In the genomic region with DNA sequence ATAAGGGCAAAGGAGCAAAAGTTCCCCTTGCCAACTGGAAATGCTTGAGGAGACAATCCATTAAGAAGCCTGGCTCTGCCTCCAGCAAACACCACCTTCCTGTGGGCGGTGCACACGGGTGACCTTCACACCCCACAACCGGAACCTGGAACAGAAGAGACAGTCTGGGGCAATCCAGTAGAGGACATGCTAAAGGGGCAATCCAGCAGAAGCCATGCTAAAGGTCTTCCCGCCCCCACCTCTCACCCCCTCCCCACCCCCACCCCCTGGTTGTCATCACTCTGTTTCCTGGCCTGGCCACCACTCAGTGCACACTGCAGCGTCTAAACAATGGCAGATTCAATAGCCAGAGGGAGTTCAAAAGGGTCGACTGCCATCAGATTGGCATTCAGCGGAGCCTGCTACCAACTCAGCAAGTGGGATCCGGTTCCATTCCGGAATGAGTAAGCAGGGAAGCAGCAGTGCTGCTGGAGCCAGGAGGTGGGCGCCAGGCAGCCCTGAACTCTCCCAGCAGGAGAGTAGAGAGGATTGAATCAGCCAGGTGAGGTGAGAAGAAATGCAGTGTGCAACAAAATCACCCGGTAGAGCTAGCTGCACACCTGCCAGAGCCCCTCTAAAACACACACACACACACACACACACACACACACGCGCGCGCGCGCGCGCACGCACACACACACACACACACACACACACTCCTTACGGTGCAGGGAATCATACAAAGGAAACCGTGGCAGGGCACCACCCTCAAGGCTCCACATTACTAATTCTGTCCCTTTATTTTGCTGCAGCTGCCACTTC, we compare ENCODE assay signal across 8 mouse cellular contexts.
DNase-seq lines count a peak whose midpoint lies in the region; ATAC-seq lines count a peak whose summit lies in the region.

No protein-coding gene starts in this region.

- peaks cover 5% of the 10 kb centered on the region for H3K27me3 ChIP-seq in embryonic facial prominence, embryonic 10.5 days (replicated peaks; ENCODE audit: low read depth, poor library complexity, severe bottlenecking)
- no peaks in the 10 kb centered on the region for H3K27me3 ChIP-seq in limb, embryonic 11.5 days (ENCODE audit: control insufficient read depth, insufficient read depth, low read length)
- H3K27me3 ChIP-seq in midbrain, embryonic 10.5 days (ENCODE audit: low read depth, poor library complexity, severe bottlenecking) = 0 out of 2 replicates have a peak, but pooled peaks cover 8% of the 10 kb centered on the region

- no peak overlapping the region for H3K9ac ChIP-seq in limb, embryonic 11.5 days (ENCODE audit: low read length)

- peak overlapping the region; percentile 35; the same call in 1 of the 2 replicates for H3K4me3 ChIP-seq in embryonic facial prominence, embryonic 10.5 days
- H3K4me3 ChIP-seq in limb, embryonic 11.5 days (ENCODE audit: low read depth, low read length) = no peak overlapping the region
- peak overlapping the region; percentile 22 for H3K4me3 ChIP-seq in midbrain, embryonic 10.5 days

- DNase-seq in R1 (ENCODE audit: low read depth, low spot score) = peak; percentile 90
- DNase-seq in embryonic facial prominence, embryonic 10.5 days (ENCODE audit: low spot score) = peak; percentile 59
- peak; percentile 16 for DNase-seq in heart, postnatal 4 days
- DNase-seq in limb, embryonic 11.5 days (ENCODE audit: low spot score) = peak; percentile 61
- peak; percentile 59 for DNase-seq in midbrain, embryonic 10.5 days (ENCODE audit: low spot score)
- DNase-seq in natural killer cell, adult 2 months (ENCODE audit: low spot score in 2 of 2) = no peak
- DNase-seq in thymus, postnatal 36 days = no peak
- DNase-seq in urinary bladder, postnatal 10 days (ENCODE audit: low spot score) = no peak

- 0 out of 2 replicates have a peak overlapping the region, but pooled peaks have one; percentile 22 for H3K4me2 ChIP-seq in limb, embryonic 11.5 days (ENCODE audit: low read depth, severe bottlenecking)

- H3K27ac ChIP-seq in embryonic facial prominence, embryonic 10.5 days (replicated peaks) = peak overlapping the region; percentile 74
- no peak overlapping the region; the same call in 1 of the 2 replicates for H3K27ac ChIP-seq in limb, embryonic 11.5 days (replicated peaks; ENCODE audit: low read depth, low read length)
- peak overlapping the region; percentile 70 for H3K27ac ChIP-seq in midbrain, embryonic 10.5 days (replicated peaks)

- 33% methylated on average over 22 of the region's 22 CpGs for WGBS in embryonic facial prominence, embryonic 10.5 days
- WGBS in limb, embryonic 11.5 days = 21% methylated on average over 22 of the region's 22 CpGs
- 36% methylated on average over 22 of the region's 22 CpGs for WGBS in midbrain, embryonic 10.5 days

- ATAC-seq in limb, embryonic 11.5 days (ENCODE audit: insufficient number of reproducible peaks, low FRiP score, low TSS enrichment, low read depth) = peak; percentile 65; the same call in 1 of the 2 replicates

- H3K9me3 ChIP-seq in embryonic facial prominence, embryonic 10.5 days = peaks cover 4% of the 10 kb centered on the region; the same call in 1 of the 2 replicates
- no peaks in the 10 kb centered on the region; the same call in 1 of the 2 replicates for H3K9me3 ChIP-seq in limb, embryonic 11.5 days (ENCODE audit: control insufficient read depth, low read length)
- H3K9me3 ChIP-seq in midbrain, embryonic 10.5 days (replicated peaks) = peaks cover 8% of the 10 kb centered on the region

- H3K4me1 ChIP-seq in embryonic facial prominence, embryonic 10.5 days = peaks cover 41% of the 10 kb centered on the region
- H3K4me1 ChIP-seq in limb, embryonic 11.5 days (ENCODE audit: control insufficient read depth, insufficient read depth, low read length) = peaks cover 16% of the 10 kb centered on the region
- H3K4me1 ChIP-seq in midbrain, embryonic 10.5 days = peaks cover 43% of the 10 kb centered on the region

- H3K36me3 ChIP-seq in embryonic facial prominence, embryonic 10.5 days (replicated peaks) = no peaks in the 10 kb centered on the region
- H3K36me3 ChIP-seq in limb, embryonic 11.5 days (ENCODE audit: control insufficient read depth, insufficient read depth, low read length) = no peaks in the 10 kb centered on the region; the same call in 1 of the 2 replicates
- H3K36me3 ChIP-seq in midbrain, embryonic 10.5 days = no peaks in the 10 kb centered on the region

Comparison
In these comparisons a context has a peak if more than half of its experiments do, and no peak if none do; other contexts are left out.
1. DNase-seq: peak in R1 (single experiment), embryonic facial prominence, embryonic 10.5 days (single experiment), heart, postnatal 4 days (single experiment), limb, embryonic 11.5 days (single experiment) and midbrain, embryonic 10.5 days (single experiment); none in natural killer cell, adult 2 months (0 of 2), thymus, postnatal 36 days (0 of 2) and urinary bladder, postnatal 10 days (single experiment).